Mouse (Mus musculus) cerebellum, adult 11-12 months (tissue): ENCODE measurements at regions not wholly inside any gene's neighbourhood (a gene's known extent, or its start where the extent isn't known, plus 50 kb on each side); places are given as distances from the start of the nearest gene placed in this dataset.

Experiments used
- DNase-seq: peaks from one replicate; pipeline ENCODE4 v3.0.0; 2022

- DNase-seq, result no peak
Measured at GRCm38 (mm10) chr1:91678789-91679188, 122.5 kb upstream of the Twist2 start.

DNA sequence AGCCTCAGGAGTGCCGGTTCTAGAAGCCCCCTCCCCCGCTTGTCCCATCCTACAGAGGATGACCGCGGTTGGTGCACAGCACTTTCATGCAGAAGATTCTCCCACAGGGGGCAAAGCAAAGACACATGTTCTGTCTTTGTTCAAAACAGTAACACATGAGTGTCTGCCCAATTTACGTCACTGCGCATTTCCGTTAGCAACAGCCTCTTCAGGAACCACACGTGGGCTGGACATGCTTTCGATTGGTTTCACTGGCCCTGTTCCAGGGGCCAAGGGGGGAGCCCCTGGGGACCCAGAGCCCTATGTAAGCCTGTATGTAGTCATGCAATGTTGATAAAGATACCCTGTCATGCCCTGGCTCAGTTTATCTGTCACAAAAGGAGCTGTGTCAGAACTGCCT is 116.2 kb upstream of the Twist2 start:
- no peak for DNase-seq

- no peak for DNase-seq
Measured at GRCm38 (mm10) chr1:91685789-91686188, 115.5 kb upstream of the Twist2 start.

GRCm38 (mm10) chr1:91691601-91692000 is 109.7 kb upstream of the Twist2 start:
- no peak for DNase-seq

DNA sequence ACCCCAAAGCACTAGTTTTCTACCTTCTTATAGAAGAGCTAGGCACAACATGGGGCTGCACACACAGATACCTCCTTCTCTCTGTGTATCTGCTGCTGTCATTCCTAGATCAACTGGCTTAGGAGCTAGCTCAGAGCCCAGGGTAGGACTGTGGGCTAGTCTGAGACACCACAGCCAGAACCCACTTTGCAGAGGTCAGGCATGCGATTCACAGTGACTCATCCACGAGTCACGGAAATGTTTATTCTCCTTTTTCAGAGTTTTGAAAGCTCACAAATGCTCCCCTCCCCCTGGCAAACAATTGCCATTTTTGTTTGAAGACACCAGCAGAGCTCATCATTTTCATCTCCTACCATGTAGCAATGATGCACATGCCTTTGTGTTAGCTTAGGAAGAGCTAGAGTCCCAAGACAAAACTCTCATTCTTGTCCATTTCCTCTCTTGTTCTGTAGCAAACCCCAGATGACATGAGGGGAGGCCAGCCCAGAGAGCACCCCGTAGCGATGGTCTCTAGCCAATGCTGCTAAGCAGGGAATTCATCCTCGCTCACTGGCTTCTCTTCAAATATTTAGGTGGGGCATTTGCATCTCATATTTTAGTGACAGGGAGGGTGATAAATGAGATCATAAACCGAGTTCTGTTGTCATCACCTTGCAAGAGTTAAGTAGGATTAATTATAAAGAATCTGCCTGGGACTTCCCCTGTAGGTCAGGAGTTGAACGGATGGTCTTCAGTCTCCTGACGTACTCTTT is 108.4 kb upstream of the Twist2 start:
- DNase-seq, result no peak

DNA sequence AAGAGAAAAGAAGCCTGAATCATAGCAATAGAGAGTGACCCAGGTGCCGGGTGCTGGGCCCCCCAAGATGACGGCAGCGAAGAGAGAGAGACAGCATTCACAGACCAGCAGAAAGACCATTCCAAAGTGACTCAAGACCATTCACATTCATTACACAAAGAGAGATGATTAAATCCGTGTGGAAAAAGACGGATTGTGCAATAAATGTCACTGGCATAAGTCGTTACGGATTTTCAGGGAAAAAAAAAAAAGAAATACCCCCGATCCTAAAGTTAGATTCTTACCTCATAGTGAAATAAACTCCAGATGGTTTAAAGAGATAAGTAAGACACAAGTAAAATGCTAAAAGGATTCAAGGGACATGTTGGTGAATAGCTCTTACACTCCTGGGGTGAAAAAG is 104.2 kb upstream of the Twist2 start:
- DNase-seq, result no peak

GRCm38 (mm10) chr1:91701475-91701874 is 99.8 kb upstream of the Twist2 start:
- DNase-seq, result no peak

DNA sequence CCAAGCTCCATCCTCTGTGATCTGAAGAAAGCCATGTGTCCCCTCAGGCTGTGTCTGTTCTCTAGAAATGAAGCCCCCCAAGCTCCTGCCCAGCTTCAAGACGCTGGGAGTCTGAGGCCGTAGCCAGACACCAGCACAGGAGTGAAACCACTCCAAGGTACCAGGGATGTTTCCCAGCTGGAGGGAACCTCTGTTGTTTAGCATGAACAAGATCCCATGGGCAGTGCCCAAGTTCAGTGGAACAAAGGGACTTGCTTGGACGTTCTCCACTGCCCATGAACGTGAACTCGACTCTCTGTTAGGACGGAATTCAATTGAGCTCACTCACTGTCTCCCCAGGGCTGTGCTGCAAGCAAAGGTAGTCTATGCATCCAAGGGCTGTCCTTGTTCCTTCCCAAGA is 99.2 kb upstream of the Twist2 start:
- DNase-seq, result no peak

DNA sequence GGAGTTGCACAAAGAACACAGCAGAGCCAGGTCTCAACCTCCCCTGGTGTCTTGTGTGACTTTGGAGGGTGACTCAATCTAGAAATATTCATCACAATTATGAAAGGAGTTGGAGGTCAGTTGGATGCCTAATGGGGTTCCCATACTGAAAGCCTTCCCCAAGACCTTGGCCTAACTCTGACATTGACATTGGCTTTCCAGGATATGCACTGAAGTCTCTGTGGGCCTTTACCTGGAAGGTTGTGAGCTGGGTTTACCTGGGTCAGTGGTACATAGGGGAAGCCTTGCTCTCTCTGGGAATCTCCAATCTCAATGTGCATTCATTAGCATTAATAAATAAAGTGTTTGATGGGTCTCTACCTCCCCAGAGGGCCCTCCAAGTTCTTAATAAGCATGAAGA is 98.5 kb upstream of the Twist2 start:
- DNase-seq, result no peak

DNA sequence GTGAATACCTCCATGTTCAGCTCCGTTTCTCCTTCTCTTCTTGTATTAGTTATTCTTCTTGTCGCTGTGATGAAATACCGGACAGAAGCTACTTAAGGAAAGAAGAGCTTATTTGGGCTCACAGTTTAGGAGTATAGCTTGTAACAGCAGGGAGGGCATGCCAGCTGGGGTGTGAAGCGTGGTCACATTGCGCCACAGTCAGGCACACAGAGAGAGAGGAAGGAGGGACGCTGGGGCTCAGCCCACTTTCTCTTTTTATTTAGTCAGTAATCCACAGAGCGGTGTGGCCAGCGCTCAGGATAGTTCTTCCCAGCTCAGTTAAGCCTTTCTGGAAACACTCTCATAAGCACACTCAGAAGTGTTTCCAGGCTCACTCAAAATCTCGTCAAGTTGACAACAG is 95.8 kb upstream of the Twist2 start:
- DNase-seq, result no peak

GRCm38 (mm10) chr1:91708550-91709243 is 92.6 kb upstream of the Twist2 start:
- DNase-seq, result peak; percentile 45

GRCm38 (mm10) chr1:91709244-91709600 is 92.0 kb upstream of the Twist2 start:
- peak; percentile 2 for DNase-seq

DNA sequence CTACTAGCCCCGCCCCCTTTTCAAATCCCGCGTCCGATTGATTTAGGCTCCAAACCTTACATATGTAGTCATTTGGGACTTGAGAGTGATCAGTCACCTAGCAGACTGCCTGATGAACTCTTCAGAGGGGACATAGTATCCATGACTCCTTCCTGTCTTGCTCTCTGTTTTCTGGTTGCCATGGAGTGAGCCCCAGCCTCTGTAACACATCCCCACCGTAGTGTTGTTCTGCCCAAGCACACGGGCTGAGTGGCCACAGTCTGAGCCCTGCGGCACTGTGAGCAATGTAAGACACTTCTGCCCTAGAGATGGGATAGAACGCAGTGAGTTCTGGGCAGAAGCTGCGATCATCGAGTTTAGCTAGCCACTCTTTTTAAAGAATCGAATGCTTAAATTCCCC is 88.1 kb upstream of the Twist2 start:
- no peak for DNase-seq

- DNase-seq, result no peak
Measured at GRCm38 (mm10) chr1:91714266-91714665, 87.0 kb upstream of the Twist2 start.

- DNase-seq, result no peak
Measured at GRCm38 (mm10) chr1:91715341-91715740, 85.9 kb upstream of the Twist2 start.

DNA sequence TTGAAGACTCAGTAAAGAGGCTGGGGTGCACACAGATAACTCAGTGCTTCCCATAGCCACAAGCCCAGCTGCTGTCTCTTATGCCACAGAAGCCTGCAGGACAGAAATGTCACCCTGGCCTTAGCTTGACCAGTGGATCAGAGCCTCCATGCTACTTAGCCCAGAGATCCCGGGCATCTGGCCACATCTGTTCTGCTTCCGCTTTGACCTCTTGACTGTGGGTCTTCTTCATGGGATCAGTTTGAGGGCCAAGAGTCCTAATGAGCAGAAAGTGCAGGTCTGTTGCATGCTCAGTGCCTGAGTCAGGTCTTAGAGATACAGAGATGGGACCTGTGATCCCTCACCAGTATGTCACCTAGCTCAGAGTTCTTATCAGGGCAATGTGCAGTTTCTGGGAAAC is 85.5 kb upstream of the Twist2 start:
- DNase-seq, result no peak

DNA sequence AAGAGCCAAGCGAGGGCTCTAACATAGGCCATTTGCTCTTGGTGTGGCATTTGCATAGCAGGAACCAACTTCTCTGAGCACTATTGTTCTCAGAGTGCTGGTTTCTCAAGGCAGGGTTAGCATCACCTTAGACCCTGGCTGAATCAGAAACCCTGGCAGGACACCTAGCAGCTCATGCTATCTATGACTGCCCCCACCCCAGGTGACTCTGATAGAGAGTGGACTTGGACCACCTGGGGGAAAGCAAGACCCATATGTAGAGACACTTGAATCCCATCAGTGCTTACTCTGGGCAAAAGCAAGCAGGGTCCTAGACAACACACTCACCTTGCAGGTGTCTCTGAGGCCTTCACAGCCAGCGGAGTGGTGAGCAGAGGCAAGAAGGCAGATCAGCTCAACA is 84.4 kb upstream of the Twist2 start:
- no peak for DNase-seq

DNA sequence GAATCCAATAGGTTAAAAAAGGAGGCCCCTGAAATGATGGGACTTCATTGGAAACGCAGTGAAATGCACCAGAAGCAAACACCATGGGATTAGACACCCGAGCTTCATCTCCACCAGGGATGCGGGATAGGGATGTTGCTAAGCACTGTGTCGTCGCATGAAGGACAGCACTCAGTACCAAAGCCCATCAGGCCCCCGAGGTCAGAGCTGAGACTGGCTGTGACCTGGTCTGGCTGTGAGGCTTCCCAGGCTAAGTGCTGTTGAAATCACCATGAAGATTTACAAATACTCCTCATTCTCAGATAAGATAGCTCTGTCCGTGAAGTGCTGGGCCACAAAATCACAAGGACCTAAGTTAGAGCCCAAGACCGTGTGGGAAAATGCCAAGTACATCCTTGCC is 83.3 kb upstream of the Twist2 start:
- DNase-seq, result no peak

DNA sequence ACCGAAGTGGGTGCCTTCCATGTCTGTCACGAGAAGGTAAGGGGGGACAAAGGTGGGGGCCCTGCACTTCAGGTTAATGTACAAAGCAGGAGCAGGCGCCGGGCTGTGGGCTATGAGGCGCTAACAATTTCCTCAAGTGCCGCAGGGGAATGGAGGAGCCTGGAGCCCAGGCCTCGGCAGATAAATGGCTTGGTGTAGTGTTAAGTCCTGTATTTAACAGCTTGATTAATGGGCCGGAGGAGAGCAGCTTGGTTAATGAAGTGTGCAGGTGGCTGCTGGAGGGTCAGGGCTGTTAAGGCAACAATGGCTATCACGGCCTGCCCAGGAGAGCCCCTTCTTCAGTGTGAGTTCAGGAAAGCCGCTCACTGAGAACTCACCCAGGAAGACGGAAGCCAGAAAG is 72.0 kb upstream of the Twist2 start:
- DNase-seq, result no peak

- no peak for DNase-seq
Measured at GRCm38 (mm10) chr1:91730281-91730680, 71.0 kb upstream of the Twist2 start.

- DNase-seq, result no peak
Measured at GRCm38 (mm10) chr1:91731703-91732102, 69.6 kb upstream of the Twist2 start.

GRCm38 (mm10) chr1:91732461-91732861 is 68.8 kb upstream of the Twist2 start:
- DNase-seq, result no peak

GRCm38 (mm10) chr1:91734731-91735130 is 66.5 kb upstream of the Twist2 start:
- no peak for DNase-seq

DNA sequence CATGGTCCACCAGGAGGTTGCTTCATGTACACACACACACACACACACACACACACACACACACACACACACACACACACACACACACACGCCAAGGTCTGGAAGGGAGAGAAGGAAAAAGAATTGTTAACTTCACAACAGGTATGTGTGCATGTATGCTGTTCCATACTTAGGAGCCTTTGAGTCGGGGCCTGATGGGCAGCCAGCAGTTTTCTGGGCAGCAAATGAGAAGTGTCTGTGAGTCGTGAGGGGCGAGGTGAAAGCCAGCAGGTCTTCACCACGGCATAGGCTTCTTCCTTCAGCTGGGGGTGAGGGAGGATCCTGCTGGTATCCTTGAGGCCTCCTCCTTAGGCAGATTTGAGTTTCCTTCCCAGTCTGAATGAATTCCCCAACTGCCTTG is 65.8 kb upstream of the Twist2 start:
- DNase-seq, result no peak

- DNase-seq, result no peak
Measured at GRCm38 (mm10) chr1:91740661-91741060, 60.6 kb upstream of the Twist2 start.
